Mouse (Mus musculus) liver, adult 2 months (tissue): ENCODE data around the gene Gpr4.

ENCODE experiments used
- CTCF ChIP-seq: fragments of 200-500 bp; IDR thresholded peaks from 2 replicates; pipeline ENCODE4 v1.5.1; 2011; ENCODE audit warnings: low read depth, low read length, control low read depth
- POLR2A ChIP-seq: fragments of 200-500 bp; IDR thresholded peaks from 2 replicates; pipeline ENCODE4 v1.6.1; 2011; ENCODE audit warnings: low read length, control low read depth; ENCODE audit not compliant: insufficient read depth; ENCODE audit errors: extremely low read depth

DNA sequence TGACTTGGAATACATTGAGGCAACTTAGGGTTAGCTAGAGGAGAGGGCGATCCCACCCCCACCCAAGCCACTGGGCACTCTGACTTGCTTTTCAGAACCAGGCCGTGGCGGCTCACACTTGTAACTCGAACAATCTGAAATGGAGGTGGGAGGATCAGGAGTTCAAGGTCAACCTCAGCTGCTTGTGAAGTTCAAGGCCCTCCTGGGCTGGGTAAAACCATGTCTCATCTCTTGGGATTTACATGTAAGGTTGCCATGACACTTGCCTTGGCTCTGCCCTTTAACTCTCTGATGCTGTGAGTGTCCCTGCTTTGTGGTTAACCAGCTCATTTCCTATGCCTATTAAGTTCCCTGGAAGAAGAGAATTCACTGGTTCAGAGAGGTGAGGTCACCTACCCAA lies 2.8 kb upstream of the Gpr4 start:
- no peak for TF ChIP-seq CTCF
- TF ChIP-seq POLR2A = no peak
